Mouse (Mus musculus) CH12.LX (cell line): ENCODE measurements at regions not wholly inside any gene's neighbourhood (a gene's known extent, or its start where the extent isn't known, plus 50 kb on each side); places are given as distances from the start of the nearest gene placed in this dataset.

Experiments used
- DNase-seq: peaks from one replicate; pipeline ENCODE4 v3.0.0-alpha.2; 2013; ENCODE audit errors: extremely low read depth
- H3K27ac ChIP-seq: 2 replicates; pipeline ENCODE4 v1.5.1; 2012; ENCODE audit warnings: low read depth, mild to moderate bottlenecking, control low read depth, moderate library complexity; ENCODE audit not compliant: insufficient read depth
- H3K27me3 ChIP-seq: replicated peaks from 2 replicates; pipeline ENCODE3; 2012; ENCODE audit warnings: inconsistent platforms
- H3K36me3 ChIP-seq, 2 experiments: replicated peaks in 1 of 2; 2 replicates each; pipeline versions ENCODE3 to v1.6.1; 2012; ENCODE audit warnings: inconsistent platforms in 1 of 2, low read length in 1 of 2, mild to moderate bottlenecking in 1 of 2, mixed read lengths in 1 of 2, moderate library complexity in 1 of 2; ENCODE audit not compliant: control insufficient read depth in 1 of 2, insufficient read depth in 1 of 2
- H3K4me1 ChIP-seq, 2 experiments: 2 replicates each; pipeline ENCODE4 v1.6.1; 2012; ENCODE audit warnings: inconsistent platforms in 1 of 2, moderate library complexity in 1 of 2; ENCODE audit not compliant: insufficient read depth in 2 of 2, control insufficient read depth in 1 of 2
- H3K4me2 ChIP-seq: 2 replicates; pipeline ENCODE4 v1.6.1; 2012; ENCODE audit warnings: low read depth, mild to moderate bottlenecking, control low read depth; ENCODE audit not compliant: poor library complexity, insufficient read depth, severe bottlenecking
- H3K4me3 ChIP-seq, 3 experiments: fragments of 150-350 bp in 1 of 3; sonication (generic) in 1 of 3; replicated peaks in 1 of 3; 2 replicates each; pipeline versions ENCODE3 to v1.5.1; 2011 to 2012; ENCODE audit warnings: low read depth in 2 of 3, low read length in 2 of 3, mild to moderate bottlenecking in 2 of 3, moderate library complexity in 2 of 3, control low read depth in 1 of 3, improper control_type of control experiment in 1 of 3, inconsistent platforms in 1 of 3, mixed read lengths in 1 of 3; ENCODE audit not compliant: poor library complexity in 1 of 3
- H3K79me2 ChIP-seq: replicated peaks from 2 replicates; pipeline ENCODE4 v1.6.1; 2012; ENCODE audit warnings: mild to moderate bottlenecking, moderate library complexity; ENCODE audit not compliant: control insufficient read depth, poor library complexity, insufficient read depth, severe bottlenecking; ENCODE audit errors: extremely low read depth
- H3K9ac ChIP-seq: 2 replicates; pipeline ENCODE4 v1.6.1; 2012; ENCODE audit warnings: low read depth, mild to moderate bottlenecking, control low read depth, moderate library complexity; ENCODE audit not compliant: insufficient read depth
- H3K9me3 ChIP-seq: replicated peaks from 2 replicates; pipeline ENCODE3; 2012; ENCODE audit warnings: low read length, inconsistent platforms, mixed read lengths
- CHD1 ChIP-seq: IDR thresholded peaks from 2 replicates; pipeline ENCODE4 v1.6.1; 2012; ENCODE audit warnings: low read depth, low read length, improper control_type of control experiment, inconsistent platforms
- CHD2 ChIP-seq: IDR thresholded peaks from 2 replicates; pipeline ENCODE4 v1.6.1; 2011; ENCODE audit warnings: low read length, improper control_type of control experiment
- CTCF ChIP-seq, 2 experiments: IDR thresholded peaks in 1 of 2; conservative IDR thresholded peaks in 1 of 2; 2 replicates each; pipeline ENCODE4 v1.5.1; 2011 to 2012; ENCODE audit warnings: low read depth in 2 of 2, low read length in 2 of 2, improper control_type of control experiment in 1 of 2, inconsistent platforms in 1 of 2, mild to moderate bottlenecking in 1 of 2, moderate library complexity in 1 of 2
- E2F4 ChIP-seq: IDR thresholded peaks from 2 replicates; pipeline ENCODE4 v1.6.1; 2011; ENCODE audit warnings: low read depth, low read length, improper control_type of control experiment; ENCODE audit not compliant: insufficient replicate concordance
- ELF1 ChIP-seq: IDR thresholded peaks from 2 replicates; pipeline ENCODE4 v1.6.1; 2014; ENCODE audit warnings: low read depth, mild to moderate bottlenecking, inconsistent platforms, low read length, improper control_type of control experiment
- GABPA ChIP-seq: IDR thresholded peaks from 2 replicates; pipeline ENCODE4 v1.6.1; 2012; ENCODE audit warnings: low read depth, low read length, improper control_type of control experiment, inconsistent platforms; ENCODE audit not compliant: insufficient replicate concordance
- IRF4 ChIP-seq: IDR thresholded peaks from 2 replicates; pipeline ENCODE4 v1.6.1; 2014; ENCODE audit warnings: low read depth, mild to moderate bottlenecking, inconsistent platforms, low read length, improper control_type of control experiment
- JUN ChIP-seq: IDR thresholded peaks from 2 replicates; pipeline ENCODE4 v1.6.1; 2011; ENCODE audit warnings: low read depth, mild to moderate bottlenecking, low read length, improper control_type of control experiment, moderate library complexity; ENCODE audit not compliant: insufficient read depth
- JUND ChIP-seq: conservative IDR thresholded peaks from 2 replicates; pipeline ENCODE4 v1.6.1; 2011; ENCODE audit warnings: low read depth, low read length, improper control_type of control experiment
- KAT2A ChIP-seq: IDR thresholded peaks from 2 replicates; pipeline ENCODE4 v1.6.1; 2012; ENCODE audit warnings: low read length, improper control_type of control experiment, inconsistent platforms; ENCODE audit not compliant: insufficient replicate concordance
- MAFK ChIP-seq: IDR thresholded peaks from 2 replicates; pipeline ENCODE4 v1.6.1; 2011; ENCODE audit warnings: low read length, improper control_type of control experiment; ENCODE audit not compliant: insufficient replicate concordance
- MAX ChIP-seq: IDR thresholded peaks from 2 replicates; pipeline ENCODE4 v1.6.1; 2011; ENCODE audit warnings: low read length, improper control_type of control experiment
- MEF2A ChIP-seq: IDR thresholded peaks from 2 replicates; pipeline ENCODE4 v1.6.1; 2014; ENCODE audit warnings: low read depth, mild to moderate bottlenecking, inconsistent platforms, low read length, improper control_type of control experiment, borderline replicate concordance
- MXI1 ChIP-seq: IDR thresholded peaks from 2 replicates; pipeline ENCODE4 v1.6.1; 2011; ENCODE audit warnings: mild to moderate bottlenecking, low read depth, low read length, improper control_type of control experiment
- NRF1 ChIP-seq: IDR thresholded peaks from 2 replicates; pipeline ENCODE4 v1.6.1; 2014; ENCODE audit warnings: low read depth, mild to moderate bottlenecking, inconsistent platforms, low read length, improper control_type of control experiment, moderate library complexity
- PAX5 ChIP-seq: IDR thresholded peaks from 2 replicates; pipeline ENCODE4 v1.6.1; 2012; ENCODE audit warnings: low read length, inconsistent platforms, mixed read lengths
- POLR2A ChIP-seq: IDR thresholded peaks from 2 replicates; pipeline ENCODE4 v1.6.1; 2011; ENCODE audit warnings: low read depth, mild to moderate bottlenecking, improper control_type of control experiment, low read length
- POLR2AphosphoS2 ChIP-seq: IDR thresholded peaks from 2 replicates; pipeline ENCODE4 v1.6.1; 2011; ENCODE audit warnings: low read depth, low read length, improper control_type of control experiment
- RCOR1 ChIP-seq: conservative IDR thresholded peaks from 2 replicates; pipeline ENCODE4 v1.6.1; 2012; ENCODE audit warnings: low read depth, mild to moderate bottlenecking, inconsistent platforms, low read length, improper control_type of control experiment
- SIN3A ChIP-seq: IDR thresholded peaks from 2 replicates; pipeline ENCODE4 v1.6.1; 2012; ENCODE audit warnings: low read length, improper control_type of control experiment, inconsistent platforms
- SMC3 ChIP-seq: IDR thresholded peaks from 2 replicates; pipeline ENCODE4 v1.6.1; 2011; ENCODE audit warnings: low read depth, low read length, improper control_type of control experiment
- TBP ChIP-seq: conservative IDR thresholded peaks from 2 replicates; pipeline ENCODE4 v1.6.1; 2011; ENCODE audit warnings: low read depth, low read length, improper control_type of control experiment
- USF1 ChIP-seq: IDR thresholded peaks from 2 replicates; pipeline ENCODE4 v1.6.1; 2014; ENCODE audit warnings: low read depth, mild to moderate bottlenecking, inconsistent platforms, low read length, improper control_type of control experiment
- USF2 ChIP-seq: conservative IDR thresholded peaks from 2 replicates; pipeline ENCODE4 v1.6.1; 2011; ENCODE audit warnings: low read depth, low read length, improper control_type of control experiment
- ZC3H11A ChIP-seq: IDR thresholded peaks from 2 replicates; pipeline ENCODE4 v1.6.1; 2012; ENCODE audit warnings: low read depth, mild to moderate bottlenecking, inconsistent platforms, low read length, improper control_type of control experiment
- ZMIZ1 ChIP-seq: IDR thresholded peaks from 2 replicates; pipeline ENCODE4 v1.6.1; 2012; ENCODE audit warnings: low read depth, mild to moderate bottlenecking, inconsistent platforms, low read length, improper control_type of control experiment
- ZNF384 ChIP-seq: IDR thresholded peaks from 2 replicates; pipeline ENCODE4 v1.6.1; 2012; ENCODE audit warnings: low read depth, low read length, improper control_type of control experiment, inconsistent platforms
- dilution Hi-C: fragments of 300-500 bp; cut with MboI; formaldehyde crosslinking; loops from 2 replicates; pipeline ENCODE4 v1.14.3; 2020; ENCODE audit warnings: low sequenced_read_pairs; ENCODE audit not compliant: extremely low pct_unique_long_range_greater_than_20kb, extremely low pct_ligation_motif_present
- in situ Hi-C: fragments of 300-500 bp; cut with MboI; formaldehyde crosslinking; loops from 3 replicates; pipeline ENCODE4 v1.14.3; 2019; ENCODE audit warnings: low sequenced_read_pairs, low pct_ligation_motif_present, low pct_unique_long_range_greater_than_20kb, mixed read lengths

GRCm38 (mm10) chr1:138362684-138363472, 89.3 kb downstream of the Atp6v1g3 start:
- Histone ChIP-seq H3K27ac (no peak overlapping the region), H3K9me3 (no peaks in the 10 kb centered on the region), H3K4me2 (no peak overlapping the region), H3K9ac (no peak overlapping the region), H3K36me3 (no peaks in the 10 kb centered on the region), H3K4me3 (no peak overlapping the region), H3K4me1 (peaks cover 0 to 5% of the 10 kb centered on the region in 2 experiments; a peak in 1 of 4 replicates), H3K27me3 (no peaks in the 10 kb centered on the region), H3K79me2 (no peaks in the 10 kb centered on the region)
- in situ Hi-C loops: no loop called here
- no peak for DNase-seq
- dilution Hi-C loops: no loop called here
- TF ChIP-seq RCOR1 (no peak), E2F4 (no peak), JUN (no peak), MEF2A (no peak), MXI1 (no peak), MAX (no peak), ELF1 (no peak), USF1 (no peak), CHD2 (no peak), CTCF (conservative IDR thresholded peaks at IDR 0.05 in 1 of 2, IDR thresholded peaks at IDR 0.05 in 1 of 2; ENCODE audit: low read depth in 2 of 2, low read length in 2 of 2) (no peak)

DNA sequence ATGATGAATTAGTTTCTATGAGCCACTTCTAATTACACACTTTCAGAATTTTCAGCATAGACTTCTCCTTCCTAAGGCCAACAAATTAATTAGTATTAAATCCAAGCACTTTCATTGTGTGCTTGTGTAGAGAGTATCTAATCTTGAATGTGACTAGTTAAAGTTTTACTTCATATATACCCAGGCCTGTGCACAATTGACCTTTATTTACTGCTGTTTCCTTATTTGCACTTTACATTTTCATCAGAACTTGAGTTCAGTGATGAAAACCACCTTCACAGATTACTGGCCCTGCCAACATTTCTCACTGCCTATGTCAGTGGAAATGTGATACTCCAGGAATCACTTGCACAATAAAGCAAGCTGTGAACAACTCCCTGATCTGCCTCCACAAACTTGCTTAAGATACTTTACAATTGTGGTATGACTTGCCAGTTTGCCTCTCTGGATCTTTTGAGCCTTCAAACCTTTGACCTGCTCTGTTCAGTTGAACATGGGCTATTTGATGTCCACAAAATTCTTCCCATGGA, 96.5 kb downstream of the Atp6v1g3 start:
- DNase-seq: no peak
- H3K4me2 ChIP-seq: no peak overlapping the region
- in situ Hi-C loops (no loop called here), dilution Hi-C loops (no loop called here)
- TF ChIP-seq CHD1: no peak
- no peak for TF ChIP-seq ZNF384
- TF ChIP-seq NRF1: no peak
- no peak for TF ChIP-seq PAX5
- no peak for TF ChIP-seq POLR2A
- TF ChIP-seq ZMIZ1: no peak
- TF ChIP-seq KAT2A: no peak
- no peak for TF ChIP-seq SIN3A
- no peak for TF ChIP-seq MAFK
- no peak for TF ChIP-seq TBP
- TF ChIP-seq USF2: no peak
- TF ChIP-seq POLR2AphosphoS2: no peak
- no peak for TF ChIP-seq SMC3
- no peak for TF ChIP-seq IRF4
- no peak for TF ChIP-seq CTCF (conservative IDR thresholded peaks at IDR 0.05 in 1 of 2, IDR thresholded peaks at IDR 0.05 in 1 of 2; ENCODE audit: low read depth in 2 of 2, low read length in 2 of 2)
- TF ChIP-seq ZC3H11A: no peak
- no peak for TF ChIP-seq JUND
- no peak for TF ChIP-seq GABPA
- H3K4me3 ChIP-seq: no peak overlapping the region
- no peaks in the 10 kb centered on the region for H3K36me3 ChIP-seq
- peaks cover 4 to 18% of the 10 kb centered on the region in 2 experiments; a peak in 3 of 4 replicates for H3K4me1 ChIP-seq
- no peak overlapping the region for H3K9ac ChIP-seq
- no peaks in the 10 kb centered on the region for H3K79me2 ChIP-seq
- H3K27ac ChIP-seq: no peak overlapping the region
- no peaks in the 10 kb centered on the region for H3K9me3 ChIP-seq
- no peaks in the 10 kb centered on the region for H3K27me3 ChIP-seq
